Mouse (Mus musculus): ENCODE measurements around the gene Zfp704.

GRCm38 (mm10) chr3:9424637-9425036 lies 185.2 kb downstream of the Zfp704 start:
- TF ChIP-seq CTCF (IDR thresholded peaks at IDR 0.05; ENCODE audit: insufficient read depth, low read length) (no peak), POLR2A (IDR thresholded peaks at IDR 0.05; ENCODE audit: borderline replicate concordance, extremely low read depth, low read depth, low read length) (no peak)
